Mouse (Mus musculus) ovary, postnatal 10 days (tissue): Measurements from ENCODE around the gene Ccin.

ENCODE experiments used
- DNase-seq: peaks from one replicate; pipeline ENCODE4 v3.0.0; 2022; ENCODE audit warnings: low spot score

The Ccin gene

GRCm38 (mm10) chr4:43983181-43983580, at the start of gene Ccin:
Gene Ccin, plus strand, starts transcription at chr4:43983483.
- no peak for DNase-seq

DNA sequence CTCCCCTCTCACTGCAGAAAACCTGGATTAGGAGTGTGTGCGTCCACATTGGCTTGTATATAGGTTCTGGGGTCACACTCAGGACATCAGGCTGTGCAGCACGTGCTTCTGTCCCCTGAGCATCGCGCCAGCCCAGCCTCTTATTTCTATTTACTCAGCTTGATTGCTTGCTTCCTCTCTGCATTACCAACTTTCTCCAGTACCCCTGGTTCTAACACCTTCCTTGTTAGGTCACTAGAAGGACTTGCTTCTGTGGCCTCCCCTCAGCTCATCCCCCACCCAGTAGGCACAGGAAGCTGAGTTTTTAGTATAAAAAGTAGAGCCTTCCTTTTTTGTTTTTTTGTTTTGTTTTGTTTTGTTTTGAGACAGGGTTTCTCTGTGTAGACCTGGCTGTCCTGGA, 47.1 kb upstream of the Ccin start:
- DNase-seq = no peak

- no peak for DNase-seq
These were observed 46.3 kb upstream of the Ccin start for GRCm38 (mm10) chr4:43936749-43937674.

- DNase-seq = no peak
These were observed 42.0 kb upstream of the Ccin start for GRCm38 (mm10) chr4:43941315-43941714.

DNA sequence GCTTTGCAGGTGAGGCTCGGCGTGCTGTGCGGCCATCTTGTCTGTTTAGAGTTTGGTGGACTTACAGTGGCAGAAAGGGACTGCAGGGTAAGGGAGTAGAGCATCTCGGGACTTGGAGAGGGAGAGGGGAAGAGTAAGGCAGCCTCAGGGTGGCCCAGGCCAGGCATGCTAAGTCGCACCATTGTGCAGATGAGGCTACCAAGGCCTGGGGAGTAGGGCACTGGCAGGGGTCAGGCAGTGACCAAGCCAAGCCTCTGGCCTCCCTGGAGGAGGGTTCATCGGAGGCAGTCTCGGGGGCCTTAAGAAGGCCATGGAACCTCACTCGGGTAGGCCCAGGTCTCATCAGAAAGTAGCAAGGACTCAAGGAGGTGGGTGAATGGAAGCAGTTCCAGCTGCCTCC, 40.9 kb upstream of the Ccin start:
- DNase-seq = no peak

DNA sequence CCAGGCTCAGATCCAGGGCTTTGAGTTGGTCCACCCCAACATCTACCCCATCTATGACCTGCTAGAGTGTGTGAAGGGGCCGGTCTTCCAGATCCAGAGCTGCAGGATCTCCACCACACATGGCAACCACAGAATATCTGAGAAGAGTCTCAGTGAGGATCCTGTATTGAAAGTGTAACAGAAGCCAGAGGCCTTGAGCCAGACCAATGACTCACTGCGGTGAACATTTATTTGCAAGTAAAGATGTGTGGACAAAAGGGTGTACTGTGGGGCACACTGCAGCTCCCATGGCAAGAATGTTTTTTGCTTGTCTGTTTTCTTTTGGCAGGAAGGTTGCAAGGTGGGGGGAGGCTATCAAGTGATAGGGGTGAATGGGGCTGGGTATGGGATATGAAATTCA, 35.7 kb upstream of the Ccin start:
- DNase-seq = no peak

DNA sequence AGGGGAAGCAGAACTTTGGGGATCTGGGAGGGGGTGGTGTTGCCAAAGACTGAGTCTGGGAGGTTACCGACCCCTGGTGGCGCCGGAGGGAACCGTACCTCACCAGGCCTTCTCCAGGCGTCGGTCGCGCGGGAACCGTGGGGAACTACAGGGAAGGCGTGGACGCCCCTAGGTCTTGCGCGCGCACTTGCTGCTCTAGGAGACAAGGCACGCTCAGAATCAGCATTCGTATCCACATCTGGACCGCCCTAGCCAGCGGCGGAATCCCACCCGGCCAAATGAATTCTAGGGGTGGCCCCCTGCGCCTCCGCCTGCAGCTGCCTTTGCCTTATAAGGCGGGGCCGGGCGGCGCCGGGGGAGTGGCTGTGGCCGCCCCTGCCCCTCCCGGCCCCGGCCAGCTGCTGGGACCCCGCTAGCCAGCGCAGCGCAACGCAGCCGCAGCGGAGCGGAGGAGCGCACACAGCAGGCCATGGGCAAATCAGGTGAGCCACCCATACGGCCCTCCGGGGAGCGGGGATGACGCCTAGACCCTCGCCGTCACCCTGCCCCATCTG, 25.9 kb upstream of the Ccin start, which contains the start of gene Glipr2:
Gene Glipr2 (plus strand): TSS at position 110 of the 554 bp plus-strand sequence.
- peak; percentile 61 for DNase-seq

GRCm38 (mm10) chr4:43957846-43958461, 25.3 kb upstream of the Ccin start:
- DNase-seq = no peak

DNA sequence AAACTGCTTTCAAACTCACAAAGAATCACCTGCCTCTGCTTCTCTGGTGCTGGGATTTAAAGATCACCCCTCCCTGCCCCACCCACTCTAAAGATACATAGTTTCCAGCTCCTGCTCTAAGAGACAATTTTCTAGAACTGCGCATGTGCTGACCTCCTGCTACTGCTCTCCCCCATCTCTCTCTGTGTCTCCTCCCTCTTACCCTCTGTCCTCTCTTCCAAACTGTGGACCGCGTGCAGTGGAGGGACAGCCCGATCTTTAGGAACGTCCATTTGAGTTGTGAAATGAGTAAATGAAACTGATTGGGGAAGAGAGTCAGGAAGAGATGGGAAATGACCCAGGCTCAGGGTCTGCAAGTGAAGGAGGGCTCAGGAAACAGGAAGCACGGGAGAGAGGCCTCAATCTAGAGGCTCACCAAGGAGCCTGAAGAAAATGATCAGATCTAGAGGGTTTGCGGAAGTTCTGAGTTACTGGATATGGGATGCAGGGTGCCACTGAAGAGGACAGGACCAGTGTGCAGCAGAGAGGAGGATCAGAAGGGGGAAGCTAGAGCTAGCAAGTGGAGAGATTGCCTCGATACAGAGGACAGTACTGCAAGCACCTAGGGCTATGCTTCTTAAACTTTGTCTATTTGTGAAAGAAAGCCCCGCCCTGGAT, 23.6 kb upstream of the Ccin start:
- no peak for DNase-seq

GRCm38 (mm10) chr4:43960207-43960606, 23.1 kb upstream of the Ccin start:
- DNase-seq = no peak

- no peak for DNase-seq
These were observed 18.9 kb upstream of the Ccin start for GRCm38 (mm10) chr4:43964326-43964833.

DNA sequence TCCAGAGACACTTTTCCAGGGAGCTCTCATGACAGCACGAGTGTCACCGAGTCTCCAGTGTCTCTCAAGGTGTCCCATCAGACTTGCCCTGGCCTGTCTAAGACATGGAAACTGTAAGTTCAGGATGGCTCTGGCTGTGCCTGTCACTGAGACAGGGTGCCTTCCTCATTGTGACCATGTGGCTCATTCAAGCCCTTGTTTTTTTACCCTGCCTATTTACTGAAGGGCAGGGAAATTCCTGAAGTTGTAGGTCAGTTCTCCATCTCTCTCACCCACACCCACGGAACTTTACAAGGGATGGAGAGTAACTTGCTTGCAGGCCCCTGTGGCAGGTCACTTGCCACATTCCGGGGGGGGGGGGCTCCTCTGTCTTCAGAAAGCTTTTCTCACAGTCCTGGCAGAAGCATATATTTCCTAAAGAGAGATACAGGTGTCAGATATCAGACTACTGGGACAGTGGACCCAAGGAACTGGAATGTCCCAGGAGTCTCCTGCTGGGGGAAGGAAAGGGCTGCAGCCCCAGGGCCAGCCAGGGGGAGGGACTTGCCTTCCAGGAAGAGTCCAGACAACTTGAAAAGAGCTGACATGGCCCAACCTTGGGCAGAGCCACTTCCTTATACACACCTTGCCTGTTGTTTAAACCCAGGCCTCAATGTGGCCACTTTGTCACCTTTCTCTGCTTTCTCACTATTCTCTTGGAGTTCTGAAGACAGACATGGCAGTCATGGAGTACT, 18.2 kb upstream of the Ccin start:
- DNase-seq = no peak

DNA sequence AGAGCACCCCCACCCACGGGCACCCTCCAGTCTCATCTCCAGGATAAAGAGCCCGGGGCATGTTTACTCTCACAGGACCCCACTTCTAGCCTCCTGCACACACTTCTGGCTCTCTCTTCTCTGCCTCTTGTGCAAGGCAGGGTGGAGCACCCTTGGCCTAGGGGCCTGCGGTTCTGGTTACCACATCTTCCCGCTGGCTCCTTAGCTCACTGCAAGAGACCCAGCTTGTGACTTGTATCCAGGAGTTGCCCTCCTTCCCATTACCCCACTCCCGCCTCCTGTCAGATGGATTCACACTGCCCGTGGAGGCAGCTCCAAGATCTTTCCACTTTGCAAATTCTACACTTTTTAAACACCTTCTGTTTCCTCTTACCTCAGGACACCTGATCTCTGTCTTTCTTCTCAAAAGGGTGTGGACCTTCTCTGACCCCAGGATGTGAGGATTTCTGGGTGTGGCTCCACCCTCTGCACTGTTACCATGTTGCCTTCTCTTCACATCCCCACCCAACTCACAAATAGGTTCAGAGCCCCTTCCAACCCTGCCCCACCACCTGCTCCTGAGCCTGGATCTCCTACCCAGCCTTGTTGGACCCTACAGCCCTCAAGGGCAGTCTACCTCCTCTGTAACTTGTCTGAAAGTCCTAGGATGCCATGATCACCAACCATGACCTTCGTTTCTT, 17.3 kb upstream of the Ccin start:
- DNase-seq = no peak

GRCm38 (mm10) chr4:43968650-43969049, 14.6 kb upstream of the Ccin start:
- peak; percentile 43 for DNase-seq

- no peak for DNase-seq
These were observed 13.9 kb upstream of the Ccin start for GRCm38 (mm10) chr4:43969373-43969772.

GRCm38 (mm10) chr4:43970393-43971330, 12.6 kb upstream of the Ccin start:
- no peak for DNase-seq

- DNase-seq = no peak
These were observed 11.6 kb upstream of the Ccin start for GRCm38 (mm10) chr4:43971541-43972136.

DNA sequence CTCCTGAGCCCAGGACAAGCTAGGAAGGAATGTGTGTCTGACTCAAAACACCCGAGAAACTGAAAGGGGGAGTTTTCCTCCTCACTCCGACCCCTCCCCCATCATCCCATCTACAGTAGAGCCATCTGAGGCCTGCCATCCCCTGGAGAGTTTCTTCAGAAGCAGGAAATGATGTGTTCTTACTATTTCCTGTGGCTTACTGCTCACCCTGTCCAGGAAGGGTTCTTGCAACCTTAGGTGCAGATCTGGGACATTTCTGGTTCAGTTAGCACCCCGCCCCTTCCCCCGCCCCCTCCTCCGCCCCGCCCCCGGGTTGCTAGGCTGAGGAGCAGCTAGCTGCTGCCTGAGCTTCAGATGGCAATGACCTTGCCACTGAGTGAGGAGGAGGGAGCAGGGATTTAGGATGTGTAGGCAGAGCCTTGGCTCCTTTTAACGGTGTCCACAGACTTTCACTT, 11.1 kb upstream of the Ccin start:
- DNase-seq = no peak

- no peak for DNase-seq
These were observed 9.7 kb upstream of the Ccin start for GRCm38 (mm10) chr4:43973526-43973981.
